Mouse (Mus musculus): ENCODE measurements around the gene Elk1. TPM values are rescaled to one million over a fixed set of nuclear protein-coding genes. Genes with fewer than 3 reads are reported as not detected.

The Elk1 gene
- 10 to 100 TPM in 1 of 2 experiments, 1 to 10 TPM in 1; 9.6 to 10.4 TPM for polyA plus RNA-seq (2017; shearing (Covaris generic))

DNA sequence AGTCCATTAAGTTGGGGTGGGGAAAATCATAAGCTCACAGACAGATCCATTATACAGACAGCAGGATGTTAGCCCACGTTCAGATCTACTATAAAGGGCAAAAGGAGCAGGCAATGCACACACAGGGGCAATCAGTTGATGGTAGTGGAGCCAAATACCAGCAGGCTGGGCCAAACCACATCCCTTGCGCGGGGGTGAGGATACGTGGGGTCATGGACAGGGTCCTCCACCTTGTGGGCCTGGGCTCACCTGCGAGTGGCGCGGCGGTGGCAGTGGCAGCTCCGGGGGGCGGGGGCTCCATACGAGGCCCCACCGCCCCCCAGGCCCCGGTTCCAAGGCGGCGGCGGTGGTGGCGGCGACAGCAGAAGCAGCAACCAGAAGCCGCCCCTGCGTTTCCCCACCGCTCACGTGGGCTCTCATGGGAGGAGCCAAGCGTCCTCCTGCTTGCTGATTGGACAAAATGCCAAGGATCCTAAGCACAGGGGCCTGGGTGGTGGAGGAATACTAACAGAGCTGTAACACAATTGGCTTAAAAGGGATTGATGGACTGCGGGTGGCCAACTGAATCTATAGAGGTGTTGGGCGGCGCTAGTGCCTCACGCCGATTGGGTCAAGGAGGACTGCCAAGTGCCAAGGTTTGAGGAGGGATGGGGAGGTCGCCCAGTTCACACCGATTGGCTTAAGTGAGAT lies at the start of gene Elk1:
Gene Elk1 (minus strand): TSS at position 418 of the 690 bp plus-strand sequence.

DNA sequence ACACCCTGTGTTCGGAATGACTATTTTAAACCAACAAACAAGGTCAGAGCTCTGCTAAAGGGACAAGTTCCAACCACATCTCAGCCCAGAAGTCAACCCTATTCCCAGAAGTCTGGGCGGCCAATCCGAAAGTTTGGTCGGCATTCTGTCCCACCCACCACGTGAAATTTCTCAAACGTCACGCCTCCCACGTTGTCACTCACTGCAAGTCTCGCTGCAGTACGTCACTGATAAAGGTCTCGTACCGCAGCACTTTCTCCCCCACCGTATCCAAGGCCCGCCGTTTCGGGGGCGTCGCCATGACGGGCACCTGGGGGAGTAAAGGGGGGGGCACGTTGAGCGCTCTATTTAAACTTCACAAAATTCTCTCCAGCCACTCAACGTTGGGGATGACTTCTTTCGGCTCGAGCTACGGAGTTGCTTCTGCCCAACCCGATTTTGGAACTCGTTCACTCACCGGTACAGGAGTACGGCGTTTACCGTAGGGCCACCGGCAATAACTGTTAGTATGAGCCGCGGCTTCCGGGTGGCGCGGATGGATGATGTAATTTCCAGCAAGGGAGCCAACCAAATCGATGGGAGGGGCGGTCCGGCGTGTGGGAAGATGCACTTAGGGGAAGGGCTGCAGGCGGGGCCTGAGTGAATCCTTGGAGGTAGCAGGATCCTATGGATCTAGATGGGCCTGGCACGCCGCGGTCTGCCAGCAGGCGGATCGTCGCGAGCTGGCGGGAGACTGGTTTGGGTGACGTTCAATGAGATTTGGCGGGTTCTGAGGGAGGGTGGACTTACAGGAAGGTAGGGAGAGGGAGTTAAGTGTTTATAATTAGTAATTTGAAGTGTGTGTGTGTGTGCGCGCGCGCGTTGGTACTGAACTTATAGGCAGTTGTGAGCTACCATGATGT lies 11.3 kb upstream of the Elk1 start, which contains the start of gene Uxt:
Gene Uxt (minus strand): TSS at position 541 of the 902 bp plus-strand sequence.

DNA sequence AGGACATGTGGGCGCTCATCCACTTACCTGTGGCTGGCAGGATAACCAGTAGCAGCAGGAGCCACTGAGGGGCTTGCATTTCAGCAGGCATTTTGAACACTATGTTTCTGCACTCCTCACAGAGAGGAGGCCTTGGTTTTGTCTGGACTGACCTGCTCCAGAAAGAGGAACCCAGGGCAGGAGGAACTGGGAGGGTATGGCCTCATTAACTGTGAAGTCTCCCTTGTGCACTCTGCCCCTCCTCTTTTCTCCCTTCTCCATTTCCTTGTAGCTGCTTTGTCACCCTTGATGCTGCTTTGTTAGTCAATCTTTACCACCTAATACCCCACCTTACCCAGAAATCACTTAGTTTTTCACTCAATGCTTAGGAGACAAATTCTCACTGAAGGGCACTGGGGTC lies 19.0 kb downstream of the Elk1 start, which contains the start of gene Cfp:
Gene Cfp (minus strand): TSS at position 192 of the 400 bp plus-strand sequence.

DNA sequence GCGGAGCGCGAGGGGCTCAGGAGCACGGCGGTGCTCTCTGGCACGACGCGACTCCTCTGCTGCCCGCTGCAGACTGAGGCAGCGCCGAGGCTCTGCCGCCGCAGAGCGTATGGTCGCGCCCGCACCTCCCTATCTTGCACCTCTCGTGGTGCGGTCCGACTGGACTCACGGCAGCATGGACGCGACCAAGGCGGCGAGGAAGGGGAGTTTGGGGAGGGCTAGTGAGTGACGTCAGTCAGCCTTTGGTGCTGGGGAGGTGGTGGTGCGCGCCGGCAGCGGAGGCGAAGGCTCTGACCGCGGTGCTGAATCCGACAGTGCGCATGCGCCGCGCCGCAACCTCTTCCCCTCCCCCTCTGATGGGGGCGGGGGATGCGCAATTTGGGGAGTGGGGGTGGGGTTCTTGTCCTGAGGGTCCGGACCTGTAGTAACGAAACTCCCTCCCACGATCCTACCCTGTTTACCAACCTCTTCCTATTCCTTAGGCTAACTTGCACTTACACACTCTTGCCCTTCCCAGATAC lies 29.5 kb downstream of the Elk1 start, which contains the start of gene Syn1:
Gene Syn1 (minus strand): TSS at position 161 of the 521 bp plus-strand sequence.

Other genes with a start within 250 kb of the Elk1 start
- 10 to 100 TPM; 16.2 to 22.6 TPM for gene Usp11, start 246.7 kb downstream of the Elk1 start, polyA plus RNA-seq (2017; shearing (Covaris generic))
- gene Araf, start 152.8 kb downstream of the Elk1 start, polyA plus RNA-seq (2017; shearing (Covaris generic)), result 100 to 1,000 TPM; 164 to 204 TPM
- 1 to 10 TPM in 1 of 2 experiments, under 1 TPM in 1; 0.74 to 1.0 TPM for gene Timp1, start 80.4 kb downstream of the Elk1 start, polyA plus RNA-seq (2017; shearing (Covaris generic))
- under 1 TPM; 0.06 to 0.56 TPM for gene Syn1, start 29.6 kb downstream of the Elk1 start, polyA plus RNA-seq (2017; shearing (Covaris generic))
- gene Cfp, start 19.1 kb downstream of the Elk1 start, polyA plus RNA-seq (2017; shearing (Covaris generic)), result 10 to 100 TPM in 1 of 2 experiments, 1 to 10 TPM in 1; 1.3 to 11.3 TPM
- 10 to 100 TPM; 37.5 to 38.0 TPM for gene Uxt, start 11.4 kb upstream of the Elk1 start, polyA plus RNA-seq (2017; shearing (Covaris generic))
- 10 to 100 TPM; 10.2 to 13.3 TPM for gene Zfp182, start 111.7 kb upstream of the Elk1 start, polyA plus RNA-seq (2017; shearing (Covaris generic))
- gene Spaca5, start 117.8 kb upstream of the Elk1 start, polyA plus RNA-seq (2017; shearing (Covaris generic)), result not detected
- gene Zfp300, start 138.9 kb upstream of the Elk1 start, polyA plus RNA-seq (2017; shearing (Covaris generic)), result 1 to 10 TPM; 1.5 to 3.7 TPM
- not detected for gene Ssxa1, start 165.2 kb upstream of the Elk1 start, polyA plus RNA-seq (2017; shearing (Covaris generic))
- not detected for gene Gm21876, start 225.0 kb upstream of the Elk1 start, polyA plus RNA-seq (2017; shearing (Covaris generic))

Data from inflammation-experienced regulatory T-cells (primary cell).